Mouse (Mus musculus) embryonic stem cell, embryonic (primary cell): ENCODE data around the gene Men1.

ENCODE experiments used
- CTCF ChIA-PET, 4 experiments: fragments of 300-600 bp in 2 of 4; fragments of 350-600 bp in 2 of 4; sonication (Branson Sonifier 250); formaldehyde crosslinking; loops; one replicate each; lab custom pipeline; 2022; ENCODE audit warnings: inconsistent platforms in 2 of 4; lab: Charles Lee
- POLR2A ChIA-PET, 4 experiments: fragments of 300-600 bp in 2 of 4; fragments of 350-600 bp in 2 of 4; sonication (Branson Sonifier 250); formaldehyde crosslinking; loops; one replicate each; lab custom pipeline; 2022; ENCODE audit warnings: antibody characterized with exemption in 4 of 4, inconsistent platforms in 1 of 4; lab: Charles Lee

Gene Men1

DNA sequence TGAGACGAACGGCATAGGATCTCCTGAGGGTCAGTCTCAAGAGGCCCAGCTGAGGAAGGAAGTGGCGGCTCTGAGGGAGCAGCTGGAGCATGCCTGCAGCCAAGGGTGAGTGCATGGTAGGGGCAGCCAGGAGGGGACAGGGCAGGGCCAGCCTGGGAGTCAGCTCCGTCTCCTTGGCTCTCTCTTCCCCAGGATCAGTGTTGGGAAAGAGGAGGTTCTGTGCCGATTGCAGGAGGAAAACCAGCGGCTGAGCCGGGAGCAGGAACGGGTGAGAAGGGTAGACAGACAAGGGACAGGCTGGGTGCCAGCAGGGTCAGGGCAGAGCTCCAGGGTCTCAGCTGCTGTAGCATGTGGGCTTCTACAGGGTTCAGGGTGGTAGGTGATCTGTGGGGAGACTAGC, 20.3 kb upstream of the Men1 start:
- ChIA-PET POLR2A (interaction anchor here in 2 of 4 experiments (0.6 to 3.5 kb wide), 16 partner anchors 8 to 244 kb away, joined by 3 to 14 read pairs (median 6); partner anchors contain the start of genes Cdc42bpg (in 1 of the 2), Ehd1 (in 1 of the 2), Map4k2 (in 1 of the 2) and Men1 (in 1 of the 2)), CTCF (interaction anchor here (0.6 to 3.2 kb wide), 6 partner anchors 8 to 263 kb away, joined by 3 to 14 read pairs (median 4); partner anchors contain the start of gene Cdc42bpg (in 1 of the 4))

DNA sequence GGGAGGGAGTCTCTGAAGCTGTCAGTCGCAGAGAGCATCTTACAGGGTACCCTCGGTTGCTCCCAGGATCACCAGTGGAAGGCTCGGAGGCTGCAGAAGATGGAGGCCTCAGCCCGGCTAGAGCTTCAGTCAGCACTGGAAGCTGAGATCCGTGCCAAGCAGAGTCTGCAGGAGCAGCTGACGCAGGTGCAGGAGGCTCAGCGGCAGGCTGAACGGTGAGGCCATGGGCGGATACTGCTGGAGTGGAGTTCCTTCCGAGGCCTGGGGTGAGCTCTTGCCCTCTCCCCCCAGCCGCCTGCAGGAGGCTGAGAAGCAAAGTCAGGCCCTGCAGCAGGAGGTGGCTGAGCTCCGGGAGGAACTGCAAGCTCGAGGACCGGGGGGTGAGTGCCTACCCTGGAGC, 19.2 kb upstream of the Men1 start:
- CTCF ChIA-PET, result interaction anchor here in 3 of 4 experiments (0.5 to 2.3 kb wide), 9 partner anchors 9 to 290 kb away, joined by 3 to 9 read pairs (median 3); partner anchors contain the start of gene Cdc42bpg (in 3 of the 3)
- POLR2A ChIA-PET, result interaction anchor here (0.7 to 3.5 kb wide), 31 partner anchors 8 to 259 kb away, joined by 3 to 14 read pairs (median 5); partner anchors contain the start of genes Cdc42bpg (in 3 of the 4), Men1 (in 2 of the 4), Sf1 (in 2 of the 4) and Ehd1 (in 1 of the 4)

DNA sequence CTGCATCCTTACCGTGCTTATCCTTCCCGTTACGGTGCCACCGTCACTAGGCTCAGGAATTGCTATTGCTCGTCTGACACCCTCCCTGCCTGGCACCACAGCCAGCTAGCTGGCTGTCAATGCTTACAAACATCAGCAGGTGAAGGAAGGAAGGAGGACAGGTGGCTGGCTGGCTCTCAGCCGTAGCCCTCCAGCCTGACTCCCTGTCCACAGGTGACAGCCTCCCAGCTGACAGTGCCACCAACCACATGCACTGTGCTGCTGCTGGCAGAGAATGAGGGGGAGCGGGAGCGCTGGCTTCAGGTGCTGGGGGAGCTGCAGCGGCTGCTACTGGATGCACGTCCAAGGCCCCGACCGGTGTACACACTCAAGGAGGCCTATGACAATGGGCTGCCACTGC, 16.6 kb upstream of the Men1 start:
- CTCF ChIA-PET, result interaction anchor here in 2 of 4 experiments (0.5 to 0.6 kb wide), 2 partner anchors 277 to 339 kb away, joined by 3 read pairs; no protein-coding TSS in a partner anchor
- POLR2A ChIA-PET, result interaction anchor here in 3 of 4 experiments (0.5 to 6.3 kb wide), 7 partner anchors 11 to 62 kb away, joined by 3 to 53 read pairs (median 4); partner anchors contain the start of genes Cdc42bpg (in 1 of the 3) and Men1 (in 1 of the 3)

DNA sequence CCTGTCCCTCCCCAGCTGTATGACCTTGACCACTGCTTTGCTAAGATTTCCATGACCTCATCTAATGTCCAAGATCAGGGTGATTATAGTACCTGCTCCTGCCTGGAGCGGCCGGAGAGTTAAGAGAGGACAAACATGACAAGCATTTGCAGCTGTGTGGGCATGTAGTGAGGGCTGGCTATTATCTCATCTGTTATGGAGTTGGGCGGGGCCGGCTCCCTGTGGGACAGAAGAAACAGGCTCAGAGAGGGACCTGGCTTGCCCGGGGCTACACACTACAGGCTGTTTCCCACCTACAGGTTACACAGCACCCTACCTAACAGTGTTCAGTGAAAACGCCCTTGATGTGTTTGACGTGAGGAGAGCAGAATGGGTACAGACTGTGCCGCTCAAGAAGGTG, 13.4 kb upstream of the Men1 start:
- POLR2A ChIA-PET, result interaction anchor here in 3 of 4 experiments (0.8 to 6.3 kb wide), 29 partner anchors 9 to 446 kb away, joined by 3 to 53 read pairs (median 5); partner anchors contain the start of genes Sf1 (in 2 of the 3), Arl2 (in 1 of the 3), Atg2a (in 1 of the 3) and Cdc42bpg (in 1 of the 3)
- CTCF ChIA-PET, result interaction anchor here (0.6 to 3.9 kb wide), 10 partner anchors 10 to 395 kb away, joined by 3 to 20 read pairs (median 8); partner anchors contain the start of genes Cdc42bpg (in 3 of the 4), Ehd1 (in 1 of the 4) and Men1 (in 1 of the 4)

DNA sequence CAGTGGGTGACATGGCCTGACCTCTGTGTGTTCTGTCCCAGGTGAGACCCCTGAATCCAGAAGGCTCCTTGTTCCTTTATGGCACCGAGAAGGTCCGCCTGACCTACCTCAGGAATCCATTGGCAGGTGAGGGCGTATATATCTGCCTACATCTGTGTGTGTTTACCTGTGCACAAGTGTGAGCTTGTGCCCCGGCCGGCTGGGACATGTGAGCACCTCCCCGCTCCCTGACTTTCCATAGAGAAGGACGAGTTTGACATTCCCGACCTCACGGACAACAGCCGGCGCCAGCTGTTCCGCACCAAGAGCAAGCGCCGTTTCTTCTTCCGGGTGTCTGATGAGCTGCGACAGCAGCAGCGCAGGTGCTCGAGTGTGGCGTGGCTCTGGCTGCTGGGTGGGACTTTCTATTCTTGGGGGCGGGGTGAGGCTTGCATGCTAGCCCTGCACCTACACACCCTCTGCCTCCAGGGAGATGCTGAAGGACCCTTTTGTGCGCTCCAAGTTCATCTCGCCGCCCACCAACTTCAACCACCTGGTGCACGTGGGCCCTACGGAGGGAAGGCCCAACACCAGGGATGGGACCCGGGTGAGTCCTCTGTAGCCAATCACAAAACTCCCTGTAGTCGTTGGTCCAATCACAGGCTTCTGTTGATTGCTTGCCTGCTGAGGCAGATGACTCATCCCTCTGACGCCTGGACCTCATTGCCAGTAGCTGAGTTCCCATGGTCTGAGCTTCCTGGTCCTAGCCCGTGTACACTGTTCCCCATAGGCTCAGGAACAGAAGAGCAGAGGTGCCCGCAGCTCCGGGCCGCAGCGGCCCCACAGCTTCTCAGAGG, 12.8 kb upstream of the Men1 start:
- POLR2A ChIA-PET, result interaction anchor here (0.6 to 6.3 kb wide), 46 partner anchors 9 to 447 kb away, joined by 3 to 53 read pairs (median 4); partner anchors contain the start of genes Men1 (in 3 of the 4), Sf1 (in 3 of the 4), Ehd1 (in 2 of the 4) and Cdc42bpg (in 1 of the 4)
- CTCF ChIA-PET, result interaction anchor here in 3 of 4 experiments (0.6 to 3.9 kb wide), 13 partner anchors 8 to 175 kb away, joined by 3 to 20 read pairs (median 5); partner anchors contain the start of genes Cdc42bpg (in 3 of the 3), Ehd1 (in 1 of the 3) and Men1 (in 1 of the 3)

DNA sequence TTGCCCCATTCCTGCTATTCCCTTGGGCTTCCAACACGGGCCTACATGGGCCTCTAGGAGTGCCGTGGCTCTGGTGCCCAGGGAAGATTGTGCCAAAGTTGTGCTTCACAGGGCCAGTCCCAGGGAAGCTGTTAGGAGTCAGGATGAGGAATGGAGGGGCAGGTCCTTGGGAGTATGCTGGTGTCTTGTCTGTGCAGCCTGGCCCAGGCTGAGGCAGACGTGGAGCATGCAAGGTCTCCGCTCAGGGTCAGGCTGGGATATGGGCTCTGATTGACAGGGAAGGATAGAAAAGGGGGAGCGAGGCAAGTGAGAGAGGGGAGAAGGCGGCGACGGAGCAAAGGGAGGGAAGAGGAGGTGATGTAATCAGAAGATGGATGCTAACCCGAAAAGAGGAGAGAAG, 10.0 kb upstream of the Men1 start:
- CTCF ChIA-PET, result no interaction called here
- POLR2A ChIA-PET, result interaction anchor here in 3 of 4 experiments (1.0 to 2.4 kb wide), 10 partner anchors 8 to 361 kb away, joined by 3 to 11 read pairs (median 4); partner anchors contain the start of genes Men1 (in 2 of the 3) and Pola2 (in 1 of the 3)

DNA sequence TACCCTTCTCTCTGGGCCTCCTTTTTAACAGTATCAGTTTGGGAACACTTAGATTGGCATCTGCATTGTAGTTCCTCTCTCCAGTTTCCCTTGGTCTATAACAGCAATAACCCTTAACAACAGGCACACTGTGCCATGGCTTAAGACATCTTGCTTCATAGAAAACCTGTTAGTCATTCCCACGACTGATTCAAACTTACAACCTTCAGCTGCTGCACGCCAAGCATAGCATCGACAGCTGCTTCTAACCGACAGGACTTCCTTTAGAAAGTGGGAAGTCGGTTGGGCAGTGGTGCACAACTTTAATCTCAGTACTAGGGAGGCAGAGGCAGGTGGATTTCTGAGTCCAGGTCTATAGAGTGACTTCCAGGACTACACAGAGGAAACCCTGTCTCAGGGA, 3.6 kb upstream of the Men1 start:
- POLR2A ChIA-PET, result interaction anchor here in 3 of 4 experiments (0.6 to 27.3 kb wide), 27 partner anchors 9 to 316 kb away, joined by 3 to 400 read pairs (median 5); partner anchors contain the start of genes Cdc42bpg (in 2 of the 3), Ehd1 (in 2 of the 3), Map4k2 (in 2 of the 3) and Sf1 (in 2 of the 3)

DNA sequence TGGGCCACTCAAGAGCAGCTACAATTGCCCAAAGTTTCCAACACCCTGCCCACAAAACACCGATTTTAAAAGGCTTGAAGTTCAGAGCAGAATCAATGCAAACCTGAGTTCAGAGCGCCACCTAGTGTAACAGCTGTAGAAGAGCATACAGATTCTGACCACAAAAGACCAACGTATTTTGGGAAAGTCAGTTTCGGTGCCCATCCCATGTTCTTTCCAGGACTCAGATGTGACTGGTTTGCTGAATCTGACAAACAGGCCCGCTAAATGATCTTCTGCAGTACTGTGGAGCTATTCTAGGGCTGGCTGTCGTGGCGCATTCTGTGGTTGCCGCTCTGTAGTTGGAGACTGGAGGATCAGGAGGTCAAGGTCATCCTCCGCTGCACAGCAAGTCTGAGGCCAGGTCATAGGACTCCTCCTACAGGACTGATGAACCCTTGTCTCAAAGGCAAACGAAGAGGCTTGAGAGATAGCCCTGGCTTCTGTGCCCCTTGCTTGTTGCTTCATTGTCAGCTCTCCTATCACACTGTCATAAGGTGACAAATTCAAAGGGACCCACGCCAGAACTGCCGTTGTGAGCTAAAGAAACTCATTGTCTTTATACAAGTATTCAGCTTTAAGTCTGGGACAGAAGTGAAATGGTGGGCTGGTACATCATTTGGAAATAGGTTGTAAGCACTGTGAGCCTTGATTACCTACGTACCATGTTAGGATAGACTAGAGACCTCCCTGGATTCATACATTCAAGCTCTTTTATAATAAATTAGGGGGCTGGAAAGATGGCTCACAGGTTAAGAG, 2.9 kb upstream of the Men1 start:
- ChIA-PET POLR2A (interaction anchor here in 3 of 4 experiments (0.6 to 27.3 kb wide), 37 partner anchors 9 to 317 kb away, joined by 3 to 400 read pairs (median 4); partner anchors contain the start of genes Ehd1 (in 3 of the 3), Arl2 (in 2 of the 3), Cdc42bpg (in 2 of the 3) and Map4k2 (in 2 of the 3)), CTCF (interaction anchor here (0.6 to 2.8 kb wide), 39 partner anchors 9 to 744 kb away, joined by 3 to 19 read pairs (median 5); partner anchors contain the start of genes Cdc42bpg (in 4 of the 4), Ehd1 (in 2 of the 4), Map4k2 (in 2 of the 4) and Arl2 (in 1 of the 4))

More for the DNA sequence above, 3.6 kb upstream of the Men1 start:
- CTCF ChIA-PET, result interaction anchor here (0.5 to 2.8 kb wide), 30 partner anchors 9 to 363 kb away, joined by 3 to 19 read pairs (median 5); partner anchors contain the start of genes Cdc42bpg (in 4 of the 4), Ehd1 (in 2 of the 4), Arl2 (in 1 of the 4) and Map4k2 (in 1 of the 4)

DNA sequence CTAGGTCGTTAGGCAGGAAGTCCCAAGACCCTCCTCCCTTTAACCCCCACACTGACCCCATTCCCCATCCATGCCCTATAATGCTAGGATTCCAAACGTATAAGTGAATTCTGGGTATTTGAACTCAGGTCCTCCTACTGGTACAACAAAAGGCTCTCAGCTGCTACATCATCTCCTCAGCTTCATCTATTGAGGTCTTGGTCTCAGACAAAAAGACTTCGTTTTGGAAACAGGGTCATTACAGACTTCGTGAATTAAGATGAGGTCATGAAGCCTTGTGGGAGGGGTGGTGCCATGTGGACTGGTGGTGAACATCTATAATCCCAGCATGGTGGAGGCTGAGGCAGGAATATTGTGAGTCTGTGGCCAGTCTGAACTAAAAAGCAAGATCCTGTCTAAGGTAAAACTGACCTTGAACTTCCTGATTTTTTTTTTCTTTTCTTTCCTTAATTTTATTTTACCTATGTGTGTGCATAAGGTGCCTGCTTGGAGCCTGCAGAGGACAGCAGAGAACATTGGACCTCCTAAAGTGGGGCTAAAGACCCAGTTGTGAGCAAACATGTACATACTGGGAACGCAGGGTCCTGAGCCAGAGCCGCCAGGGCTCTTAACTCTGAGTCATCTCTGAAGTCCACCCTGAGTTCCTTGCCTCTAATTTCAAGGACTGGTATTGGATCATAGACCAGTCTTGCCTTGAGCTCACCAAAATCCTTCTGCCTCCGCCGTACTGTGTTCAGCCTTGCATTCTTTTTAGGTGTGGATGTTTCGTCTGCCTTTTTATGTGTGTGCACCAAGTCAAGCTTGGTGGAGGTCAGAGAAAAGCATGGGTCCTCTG, 801 bp upstream of the Men1 start:
- POLR2A ChIA-PET, result interaction anchor here (0.8 to 27.3 kb wide), 59 partner anchors 8 to 487 kb away, joined by 3 to 400 read pairs (median 5); partner anchors contain the start of genes Ehd1 (in 3 of the 4), Sf1 (in 3 of the 4), Cdc42bpg (in 2 of the 4) and Rasgrp2 (in 2 of the 4)

DNA sequence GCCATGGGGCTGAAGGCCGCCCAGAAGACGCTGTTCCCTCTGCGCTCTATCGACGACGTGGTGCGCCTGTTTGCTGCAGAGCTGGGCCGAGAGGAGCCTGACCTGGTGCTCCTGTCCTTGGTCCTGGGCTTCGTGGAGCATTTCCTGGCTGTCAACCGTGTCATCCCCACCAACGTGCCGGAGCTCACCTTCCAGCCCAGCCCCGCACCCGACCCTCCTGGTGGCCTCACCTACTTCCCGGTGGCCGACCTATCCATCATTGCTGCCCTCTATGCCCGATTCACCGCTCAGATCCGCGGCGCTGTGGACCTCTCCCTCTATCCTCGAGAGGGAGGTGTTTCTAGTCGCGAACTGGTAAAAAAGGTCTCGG, 664 bp downstream of the Men1 start:
- ChIA-PET CTCF (interaction anchor here in 3 of 4 experiments (0.7 to 2.2 kb wide), 9 partner anchors 13 to 549 kb away, joined by 3 to 9 read pairs (median 6); partner anchors contain the start of gene Sf1 (in 1 of the 3)), POLR2A (interaction anchor here in 3 of 4 experiments (0.6 to 27.3 kb wide), 26 partner anchors 8 to 1226 kb away, joined by 3 to 400 read pairs (median 4); partner anchors contain the start of genes Ehd1 (in 2 of the 3), Sf1 (in 2 of the 3), Pygm (in 1 of the 3) and Sac3d1 (in 1 of the 3))

More for the DNA sequence above, 801 bp upstream of the Men1 start:
- CTCF ChIA-PET, result interaction anchor here (0.8 to 2.2 kb wide), 26 partner anchors 9 to 318 kb away, joined by 3 to 13 read pairs (median 4); partner anchors contain the start of genes Arl2 (in 1 of the 4), Batf2 (in 1 of the 4), Capn1 (in 1 of the 4) and Cdc42bpg (in 1 of the 4)

DNA sequence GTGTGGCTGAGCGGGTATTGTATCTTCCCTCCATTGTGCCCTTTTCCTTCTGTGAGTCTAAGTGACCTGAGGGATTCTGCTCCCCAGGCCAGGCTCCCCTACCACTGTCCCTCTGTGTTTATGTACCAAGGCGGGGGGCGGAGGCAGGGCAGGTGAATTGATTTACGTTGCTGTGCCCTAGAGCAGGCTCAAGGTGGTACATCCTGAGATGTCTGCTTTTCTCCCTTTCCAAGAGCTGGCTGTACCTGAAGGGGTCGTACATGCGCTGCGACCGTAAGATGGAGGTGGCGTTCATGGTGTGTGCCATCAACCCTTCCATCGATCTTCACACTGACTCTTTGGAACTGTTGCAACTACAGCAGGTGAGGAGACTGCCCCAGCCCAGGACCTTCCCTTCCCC, 2.1 kb downstream of the Men1 start:
- ChIA-PET POLR2A (interaction anchor here in 2 of 4 experiments (0.5 to 27.3 kb wide), 8 partner anchors 11 to 96 kb away, joined by 3 to 400 read pairs (median 5); partner anchors contain the start of gene Sf1 (in 2 of the 2)), CTCF (interaction anchor here in 2 of 4 experiments (0.7 to 1.4 kb wide), 6 partner anchors 14 to 849 kb away, joined by 3 to 5 read pairs (median 3); partner anchors contain the start of genes Mus81 (in 1 of the 2) and Sf1 (in 1 of the 2))

DNA sequence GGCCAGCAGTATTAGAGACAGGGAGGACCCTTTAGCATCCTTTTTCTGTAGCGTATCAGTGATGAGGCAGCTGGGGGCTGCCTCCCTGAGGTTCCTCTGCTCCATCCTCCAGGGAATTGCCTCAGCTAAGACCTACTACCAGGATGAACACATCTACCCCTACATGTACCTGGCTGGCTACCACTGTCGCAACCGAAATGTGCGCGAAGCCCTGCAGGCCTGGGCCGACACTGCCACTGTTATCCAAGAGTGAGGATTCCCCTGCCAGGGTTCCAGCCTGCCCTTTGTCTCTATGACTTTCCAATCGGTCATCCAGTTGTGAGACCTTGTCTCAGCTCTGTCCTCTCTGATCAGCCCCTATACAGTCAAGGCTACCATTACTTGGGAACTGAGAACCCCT, 3.4 kb downstream of the Men1 start:
- ChIA-PET POLR2A (interaction anchor here in 2 of 4 experiments (0.8 to 27.3 kb wide), 6 partner anchors 8 to 88 kb away, joined by 3 to 400 read pairs (median 3); partner anchors contain the start of gene Sf1 (in 2 of the 2)), CTCF (interaction anchor here in 1 of 4 experiments (1.0 kb wide), 1 partner anchor 551 kb away, joined by 3 read pairs; no protein-coding TSS in a partner anchor)

DNA sequence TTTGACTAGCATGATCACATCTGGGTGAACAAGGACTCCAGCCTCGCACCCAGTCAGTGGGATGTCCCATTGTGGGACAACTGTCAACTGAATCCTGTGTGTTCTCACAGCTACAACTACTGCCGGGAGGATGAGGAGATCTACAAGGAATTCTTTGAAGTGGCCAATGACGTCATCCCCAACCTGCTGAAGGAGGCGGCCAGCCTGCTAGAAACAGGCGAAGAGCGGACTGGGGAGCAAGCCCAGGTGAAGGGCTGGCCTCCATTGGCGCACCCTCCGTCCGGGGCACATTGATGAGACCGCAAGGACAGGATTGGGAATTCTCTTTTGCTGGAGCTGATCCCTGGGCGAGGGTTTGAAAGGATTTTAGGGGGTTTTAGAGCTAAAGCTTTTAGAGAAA, 3.9 kb downstream of the Men1 start:
- POLR2A ChIA-PET, result interaction anchor here in 2 of 4 experiments (0.8 to 27.3 kb wide), 4 partner anchors 9 to 33 kb away, joined by 3 to 400 read pairs (median 3); partner anchors contain the start of gene Sf1 (in 1 of the 2)
- CTCF ChIA-PET, result interaction anchor here in 1 of 4 experiments (2.5 kb wide), 1 partner anchor 76 kb away, joined by 5 read pairs; no protein-coding TSS in a partner anchor

DNA sequence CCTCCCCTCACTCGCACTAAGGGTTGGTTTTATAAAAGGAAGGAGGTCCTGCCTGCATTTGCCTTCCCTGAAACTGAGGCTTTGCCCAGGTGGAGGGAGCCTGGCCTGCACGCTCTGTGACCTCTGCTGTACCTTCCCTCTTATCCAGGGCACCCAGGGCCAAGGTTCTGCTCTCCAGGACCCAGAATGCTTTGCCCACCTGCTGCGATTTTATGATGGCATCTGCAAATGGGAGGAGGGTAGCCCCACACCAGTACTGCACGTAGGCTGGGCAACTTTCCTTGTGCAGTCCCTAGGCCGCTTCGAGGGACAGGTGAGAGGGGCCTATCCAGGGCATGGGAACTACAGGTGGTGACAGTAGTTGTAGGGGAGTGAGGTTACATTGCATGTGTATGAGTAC, 4.4 kb downstream of the Men1 start:
- ChIA-PET CTCF (interaction anchor here in 3 of 4 experiments (0.5 to 2.8 kb wide), 20 partner anchors 7 to 964 kb away, joined by 3 to 16 read pairs (median 4); partner anchors contain the start of genes Cdc42bpg (in 2 of the 3), Arl2 (in 1 of the 3), Gpha2 (in 1 of the 3) and Sf1 (in 1 of the 3)), POLR2A (interaction anchor here in 2 of 4 experiments (0.9 to 27.3 kb wide), 13 partner anchors 22 to 516 kb away, joined by 3 to 400 read pairs (median 4); partner anchors contain the start of genes Sf1 (in 2 of the 2), Atg2a (in 1 of the 2), Capn1 (in 1 of the 2) and Ehd1 (in 1 of the 2))
